Mouse (Mus musculus): Measurements from ENCODE around the gene Gpr174. TPM values are rescaled to one million over a fixed set of nuclear protein-coding genes. Genes with fewer than 3 reads are reported as not detected.

The Gpr174 gene
- polyA plus RNA-seq (2015; fragmentation: Illumina TruSeq; extraction: RNeasy Lipid Tissue Mini Kit (QIAGEN cat#74804); ENCODE audit: insufficient read depth, low replicate concordance), result 87.7 TPM

GRCm38 (mm10) chrX:107255486-107256227, at the start of gene Gpr174:
Gpr174 (plus strand) TSS chrX:107255878.

Other genes with a start within 250 kb of the Gpr174 start
- gene P2ry10, start 167.4 kb upstream of the Gpr174 start, polyA plus RNA-seq (2015; fragmentation: Illumina TruSeq; extraction: RNeasy Lipid Tissue Mini Kit (QIAGEN cat#74804); ENCODE audit: insufficient read depth, low replicate concordance), result 133 TPM
- 34.7 TPM for gene P2ry10b, start 107.0 kb upstream of the Gpr174 start, polyA plus RNA-seq (2015; fragmentation: Illumina TruSeq; extraction: RNeasy Lipid Tissue Mini Kit (QIAGEN cat#74804); ENCODE audit: insufficient read depth, low replicate concordance)
- gene Itm2a, start 147.5 kb downstream of the Gpr174 start, polyA plus RNA-seq (2015; fragmentation: Illumina TruSeq; extraction: RNeasy Lipid Tissue Mini Kit (QIAGEN cat#74804); ENCODE audit: insufficient read depth, low replicate concordance), result 25.3 TPM